Mouse (Mus musculus): Measurements from ENCODE around the gene Naa38. TPM values are rescaled to one million over a fixed set of nuclear protein-coding genes. Genes with fewer than 3 reads are reported as not detected.

Naa38 gene
- polyA plus RNA-seq, 1 experiment from 2014 or later = 134 TPM

- H3K4me1 ChIP-seq (ENCODE audit: control insufficient read depth, insufficient read depth, low read length) = peaks cover 41% of the 10 kb centered on the region
- H3K36me3 ChIP-seq (ENCODE audit: control insufficient read depth, insufficient read depth) = peaks cover 7% of the 10 kb centered on the region
- 1% methylated on average over 26 of the region's 26 CpGs for WGBS
- peak overlapping the region; percentile 93 for H3K4me2 ChIP-seq (ENCODE audit: low read depth, low read length)
- ATAC-seq (replicated peaks; ENCODE audit: extremely low read depth, insufficient read depth, low FRiP score) = peak; percentile 81
- peak overlapping the region; percentile 94 for H3K4me3 ChIP-seq (ENCODE audit: low read length)
- H3K9ac ChIP-seq (ENCODE audit: low read length) = peak overlapping the region; percentile 98
- peak overlapping the region; percentile 91 for H3K27ac ChIP-seq (ENCODE audit: low read length)
- H3K9me3 ChIP-seq (replicated peaks; ENCODE audit: control insufficient read depth, low read length) = no peaks in the 10 kb centered on the region
- H3K27me3 ChIP-seq (ENCODE audit: control insufficient read depth, insufficient read depth, low read length) = no peaks in the 10 kb centered on the region
These were observed 29.0 kb upstream of the Naa38 start for GRCm38 (mm10) chr11:69366157-69366854.

GRCm38 (mm10) chr11:69366855-69367615, 28.3 kb upstream of the Naa38 start:
- H3K9ac ChIP-seq (ENCODE audit: low read length) = peak overlapping the region; percentile 98
- peaks cover 1% of the 10 kb centered on the region; the same call in 1 of the 2 replicates for H3K36me3 ChIP-seq (ENCODE audit: control insufficient read depth, insufficient read depth)
- H3K4me2 ChIP-seq (ENCODE audit: low read depth, low read length) = peak overlapping the region; percentile 93
- ATAC-seq (replicated peaks; ENCODE audit: extremely low read depth, insufficient read depth, low FRiP score) = no peak
- peak overlapping the region; percentile 94 for H3K4me3 ChIP-seq (ENCODE audit: low read length)
- under 1% methylated on average over 22 of the region's 22 CpGs for WGBS
- peaks cover 44% of the 10 kb centered on the region for H3K4me1 ChIP-seq (ENCODE audit: control insufficient read depth, insufficient read depth, low read length)
- H3K27me3 ChIP-seq (ENCODE audit: control insufficient read depth, insufficient read depth, low read length) = no peaks in the 10 kb centered on the region
- H3K27ac ChIP-seq (ENCODE audit: low read length) = peak overlapping the region; percentile 91
- H3K9me3 ChIP-seq (replicated peaks; ENCODE audit: control insufficient read depth, low read length) = no peaks in the 10 kb centered on the region

DNA sequence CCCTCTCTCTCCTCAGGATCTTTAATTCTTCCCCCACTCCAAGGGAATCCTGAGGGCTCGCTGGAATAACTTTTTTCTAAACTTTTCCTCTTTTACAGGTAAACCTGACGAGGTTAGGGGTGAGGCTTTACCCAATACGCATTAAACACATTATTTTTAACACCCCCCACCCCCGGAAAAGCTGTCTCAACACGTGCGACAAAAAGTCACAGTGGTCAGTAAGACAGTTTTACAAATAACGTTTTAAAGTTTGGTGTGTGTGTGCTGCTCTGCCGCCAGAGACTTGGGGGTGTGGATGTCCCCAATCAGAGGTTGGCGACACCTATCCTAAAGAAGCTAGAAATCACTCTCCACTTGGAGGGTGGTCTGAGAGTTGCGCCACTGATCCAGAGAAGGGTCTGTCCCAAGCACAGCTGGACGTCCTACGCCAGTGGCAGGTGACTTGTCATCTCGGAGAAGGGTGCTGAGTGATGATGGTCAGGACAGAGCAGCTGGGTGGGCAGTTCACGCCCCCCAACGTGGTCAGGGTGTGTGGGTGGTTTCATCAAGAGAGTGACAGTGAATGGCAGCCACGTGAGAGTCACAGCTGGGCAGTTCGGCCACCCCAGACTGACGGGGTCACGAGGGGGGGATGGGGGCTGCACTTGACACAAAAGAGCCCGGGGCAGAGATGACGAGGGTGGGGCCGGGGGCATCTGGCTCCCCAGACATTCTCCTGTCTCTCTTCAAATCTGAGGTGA, 27.5 kb upstream of the Naa38 start:
- under 1% methylated on average over 22 of the region's 22 CpGs for WGBS
- no peak for ATAC-seq (replicated peaks; ENCODE audit: extremely low read depth, insufficient read depth, low FRiP score)
- Histone ChIP-seq H3K9me3 (replicated peaks; ENCODE audit: control insufficient read depth, low read length) (no peaks in the 10 kb centered on the region), H3K36me3 (ENCODE audit: control insufficient read depth, insufficient read depth) (no peaks in the 10 kb centered on the region), H3K27me3 (ENCODE audit: control insufficient read depth, insufficient read depth, low read length) (no peaks in the 10 kb centered on the region), H3K4me1 (ENCODE audit: control insufficient read depth, insufficient read depth, low read length) (peaks cover 49% of the 10 kb centered on the region), H3K4me2 (ENCODE audit: low read depth, low read length) (peak overlapping the region; percentile 93), H3K4me3 (ENCODE audit: low read length) (peak overlapping the region; percentile 94), H3K27ac (ENCODE audit: low read length) (peak overlapping the region; percentile 91), H3K9ac (ENCODE audit: low read length) (peak overlapping the region; percentile 98)

- H3K36me3 ChIP-seq (ENCODE audit: control insufficient read depth, insufficient read depth) = no peaks in the 10 kb centered on the region
- WGBS = 0% methylated on average over 83 of the region's 106 CpGs
- H3K27ac ChIP-seq (ENCODE audit: low read length) = peak overlapping the region; percentile 91
- peak overlapping the region; percentile 94 for H3K4me3 ChIP-seq (ENCODE audit: low read length)
- peaks cover 49% of the 10 kb centered on the region for H3K4me1 ChIP-seq (ENCODE audit: control insufficient read depth, insufficient read depth, low read length)
- no peaks in the 10 kb centered on the region for H3K9me3 ChIP-seq (replicated peaks; ENCODE audit: control insufficient read depth, low read length)
- peak overlapping the region; percentile 93 for H3K4me2 ChIP-seq (ENCODE audit: low read depth, low read length)
- no peaks in the 10 kb centered on the region for H3K27me3 ChIP-seq (ENCODE audit: control insufficient read depth, insufficient read depth, low read length)
- ATAC-seq (replicated peaks; ENCODE audit: extremely low read depth, insufficient read depth, low FRiP score) = 0 out of 2 replicates have a peak, but pooled peaks have one; percentile 4
- peak overlapping the region; percentile 98 for H3K9ac ChIP-seq (ENCODE audit: low read length)
These were observed 26.7 kb upstream of the Naa38 start for GRCm38 (mm10) chr11:69368356-69369214.

DNA sequence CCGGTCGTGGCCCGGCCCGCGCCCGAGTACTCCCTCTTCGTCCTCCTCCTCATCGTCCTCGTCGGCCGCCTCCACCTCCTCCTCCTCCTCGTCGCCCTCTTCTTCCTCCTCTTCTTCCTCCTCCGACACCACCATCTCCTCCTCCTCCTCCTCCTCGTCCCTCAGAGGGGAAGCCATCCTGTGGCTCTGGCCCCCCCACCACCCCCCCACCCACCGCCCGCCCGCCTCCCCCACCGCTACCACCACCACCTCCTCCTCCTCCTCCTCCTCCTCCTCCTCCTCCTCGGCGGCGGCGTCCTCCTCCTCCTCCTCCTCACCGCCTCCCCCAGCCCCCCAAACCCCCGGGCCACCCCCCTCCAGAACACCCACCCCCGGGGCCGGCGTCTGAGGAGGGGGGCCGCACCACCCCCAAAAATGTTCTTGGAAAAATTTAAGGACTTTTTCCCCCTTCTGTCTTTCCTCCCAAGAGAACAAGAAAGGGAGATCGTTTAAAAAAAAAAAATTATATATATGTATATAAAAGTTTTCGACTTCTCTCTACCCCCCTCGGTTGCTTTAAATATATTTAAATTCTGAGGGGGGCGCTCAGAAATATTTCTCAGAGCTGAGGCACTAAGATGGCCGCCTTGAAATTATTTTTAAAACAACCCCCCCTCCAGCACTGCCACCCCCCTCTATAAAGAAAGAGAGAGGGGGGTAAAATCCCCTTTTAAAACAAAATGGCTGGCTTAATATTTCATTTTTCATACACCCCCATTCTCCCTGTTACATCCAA, 25.9 kb upstream of the Naa38 start, which contains the start of gene Chd3:
Chd3 (minus strand) TSS at position 192 of the 775 bp plus-strand sequence.
- Histone ChIP-seq H3K36me3 (ENCODE audit: control insufficient read depth, insufficient read depth) (no peaks in the 10 kb centered on the region), H3K27me3 (ENCODE audit: control insufficient read depth, insufficient read depth, low read length) (no peaks in the 10 kb centered on the region), H3K4me2 (ENCODE audit: low read depth, low read length) (peak within 1 kb of the TSS; percentile 93), H3K9me3 (replicated peaks; ENCODE audit: control insufficient read depth, low read length) (no peaks in the 10 kb centered on the region), H3K9ac (ENCODE audit: low read length) (peak within 1 kb of the TSS; percentile 98), H3K27ac (ENCODE audit: low read length) (peak within 1 kb of the TSS; percentile 91), H3K4me3 (ENCODE audit: low read length) (peak within 1 kb of the TSS; percentile 94), H3K4me1 (ENCODE audit: control insufficient read depth, insufficient read depth, low read length) (peaks cover 47% of the 10 kb centered on the region)
- ATAC-seq (replicated peaks; ENCODE audit: extremely low read depth, insufficient read depth, low FRiP score) = no peak
- 3% methylated on average over 21 of the region's 34 CpGs for WGBS

- Histone ChIP-seq H3K9ac (ENCODE audit: low read length) (no peak overlapping the region), H3K4me3 (ENCODE audit: low read length) (no peak overlapping the region; the same call in 1 of the 2 replicates), H3K4me2 (ENCODE audit: low read depth, low read length) (peak overlapping the region; percentile 93), H3K27ac (ENCODE audit: low read length) (peak overlapping the region; percentile 62), H3K36me3 (ENCODE audit: control insufficient read depth, insufficient read depth) (no peaks in the 10 kb centered on the region), H3K4me1 (ENCODE audit: control insufficient read depth, insufficient read depth, low read length) (peaks cover 39% of the 10 kb centered on the region), H3K9me3 (replicated peaks; ENCODE audit: control insufficient read depth, low read length) (no peaks in the 10 kb centered on the region), H3K27me3 (ENCODE audit: control insufficient read depth, insufficient read depth, low read length) (no peaks in the 10 kb centered on the region)
- WGBS = 44% methylated on average over 2 of the region's 2 CpGs
- ATAC-seq (replicated peaks; ENCODE audit: extremely low read depth, insufficient read depth, low FRiP score) = no peak
These were observed 25.1 kb upstream of the Naa38 start for GRCm38 (mm10) chr11:69369990-69370816.

GRCm38 (mm10) chr11:69370817-69371215, 24.5 kb upstream of the Naa38 start:
- H3K9me3 ChIP-seq (replicated peaks; ENCODE audit: control insufficient read depth, low read length) = no peaks in the 10 kb centered on the region
- no peak overlapping the region for H3K4me3 ChIP-seq (ENCODE audit: low read length)
- peak overlapping the region; percentile 62 for H3K27ac ChIP-seq (ENCODE audit: low read length)
- no peak for ATAC-seq (replicated peaks; ENCODE audit: extremely low read depth, insufficient read depth, low FRiP score)
- H3K4me1 ChIP-seq (ENCODE audit: control insufficient read depth, insufficient read depth, low read length) = peaks cover 33% of the 10 kb centered on the region
- no peaks in the 10 kb centered on the region for H3K27me3 ChIP-seq (ENCODE audit: control insufficient read depth, insufficient read depth, low read length)
- no peaks in the 10 kb centered on the region for H3K36me3 ChIP-seq (ENCODE audit: control insufficient read depth, insufficient read depth)
- 32% methylated on average over 9 of the region's 9 CpGs for WGBS
- H3K9ac ChIP-seq (ENCODE audit: low read length) = no peak overlapping the region
- H3K4me2 ChIP-seq (ENCODE audit: low read depth, low read length) = peak overlapping the region; percentile 34; the same call in 1 of the 2 replicates
